In genomic region chr6:52486655-52487054, GRCm38 (mm10) we compare ENCODE assay signal across 11 mouse cellular contexts.
A peak's percentile ranks its signal among the peaks of the same experiment; 100 is the strongest.
DNase-seq lines count a peak whose midpoint lies in the region; ATAC-seq and TF ChIP-seq lines count a peak whose summit lies in the region.
"Had no signal": no experiment of that assay in that cellular context is flagged by ENCODE, and none has a peak within 500 bp of the region (broad histone marks: within the 10 kb centered on the region; RNA-seq: fewer than 3 reads in every experiment).

No protein-coding gene starts in this region.

- ATAC-seq in intestine, embryonic 15.5 days: peak; percentile 60
- ATAC-seq: forebrain, embryonic 14.5 days had no signal

- H3K4me1 ChIP-seq in bone marrow macrophage, adult 2 months (ENCODE audit: control insufficient read depth, insufficient read depth, low read length): peaks cover 39% of the 10 kb centered on the region
- H3K4me1 ChIP-seq in intestine, embryonic 15.5 days (replicated peaks): peaks cover 5% of the 10 kb centered on the region; the same call in 1 of the 2 replicates
- H3K4me1 ChIP-seq: liver, embryonic 15.5 days had no signal

- peak; percentile 15 for DNase-seq in kidney, adult 11 months
- no peak for DNase-seq in kidney, postnatal 14 days
- peak; percentile 56 for DNase-seq in lung, postnatal 25 days (ENCODE audit: low spot score)
- no peak for DNase-seq in cerebellum, adult 18-20 months
- no peak for DNase-seq in embryo, embryonic 9.5 days (ENCODE audit: extremely low spot score)
- DNase-seq in spleen, postnatal 10 days (ENCODE audit: low spot score in 2 of 2): no peak
- DNase-seq: right cerebral cortex, postnatal 25 days had no signal

- no peak overlapping the region for H3K4me3 ChIP-seq in bone marrow macrophage, adult 2 months (ENCODE audit: insufficient read depth, low read length)
- no peak overlapping the region for H3K4me3 ChIP-seq in intestine, embryonic 15.5 days (replicated peaks)
- H3K4me3 ChIP-seq: liver, embryonic 15.5 days had no signal

- no peak overlapping the region for H3K9ac ChIP-seq in intestine, embryonic 15.5 days
- H3K9ac ChIP-seq: liver, embryonic 15.5 days had no signal

- no peaks in the 10 kb centered on the region for H3K36me3 ChIP-seq in intestine, embryonic 15.5 days
- H3K36me3 ChIP-seq: liver, embryonic 15.5 days had no signal

- H3K4me2 ChIP-seq in intestine, embryonic 15.5 days (replicated peaks): no peak overlapping the region
- H3K4me2 ChIP-seq: liver, embryonic 15.5 days had no signal

- WGBS in intestine, embryonic 15.5 days: 29% methylated on average over 4 of the region's 4 CpGs

- H3K9me3 ChIP-seq in intestine, embryonic 15.5 days: no peaks in the 10 kb centered on the region
- H3K9me3 ChIP-seq: liver, embryonic 15.5 days had no signal

- H3K27me3 ChIP-seq in intestine, embryonic 15.5 days (replicated peaks): peaks cover 2% of the 10 kb centered on the region; the same call in 1 of the 2 replicates
- H3K27me3 ChIP-seq: liver, embryonic 15.5 days had no signal

- no peak for TF ChIP-seq CTCF in bone marrow macrophage, adult 2 months (IDR thresholded peaks at IDR 0.05; ENCODE audit: low read depth, low read length)

- H3K27ac ChIP-seq in bone marrow macrophage, adult 2 months (ENCODE audit: insufficient read depth, low read depth, low read length): peak overlapping the region; percentile 71
- peak overlapping the region; percentile 64 for H3K27ac ChIP-seq in intestine, embryonic 15.5 days
- H3K27ac ChIP-seq: liver, embryonic 15.5 days had no signal

- no peak for TF ChIP-seq POLR2A in bone marrow macrophage, adult 2 months (IDR thresholded peaks at IDR 0.05; ENCODE audit: borderline replicate concordance, low read depth, low read length)

Comparison
In these comparisons a context has a peak if more than half of its experiments do, and no peak if none do; other contexts are left out.
1. DNase-seq: peak in kidney, adult 11 months (single experiment) and lung, postnatal 25 days (single experiment); none in kidney, postnatal 14 days (single experiment), cerebellum, adult 18-20 months (0 of 2), embryo, embryonic 9.5 days (single experiment) and spleen, postnatal 10 days (0 of 2).